Mouse (Mus musculus) embryonic fibroblast, embryonic 13.5 days (primary cell): ENCODE measurements around the gene Utf1.

Experiments used
- CTCF ChIP-seq: IDR thresholded peaks from 2 replicates; pipeline ENCODE4 v1.5.1; 2011; ENCODE audit warnings: mild to moderate bottlenecking, control low read depth, low read length, moderate library complexity, borderline replicate concordance; ENCODE audit not compliant: insufficient read depth
- POLR2A ChIP-seq: IDR thresholded peaks from 2 replicates; pipeline ENCODE4 v1.6.1; 2011; ENCODE audit warnings: low read depth, mild to moderate bottlenecking, control low read depth, low read length, moderate library complexity

- TF ChIP-seq CTCF (no peak), POLR2A (no peak)
These were observed 6.9 kb upstream of the Utf1 start for GRCm38 (mm10) chr7:139936705-139937104.
